Mouse (Mus musculus): Measurements from ENCODE around the gene Dnase1l2.
A peak's percentile ranks its signal among the peaks of the same experiment; 100 is the strongest.
"Not testable (repeated sequence)": the region's sequence is repeated elsewhere in the genome, so short reads cannot be mapped to it uniquely, and the experiment has no call there.

The Dnase1l2 gene

GRCm38 (mm10) chr17:24427170-24427557 is 15.7 kb downstream of the Dnase1l2 start:
- peak; percentile 41 for DNase-seq

GRCm38 (mm10) chr17:24426471-24427169 is 16.3 kb downstream of the Dnase1l2 start, which contains the start of gene Eci1:
Gene Eci1, plus strand, starts transcription at chr17:24426641.
- peak; percentile 96 for DNase-seq

- DNase-seq, result no peak
Observed at GRCm38 (mm10) chr17:24425905-24426304, 17.0 kb downstream of the Dnase1l2 start.

GRCm38 (mm10) chr17:24425326-24425725 is 17.6 kb downstream of the Dnase1l2 start:
- DNase-seq, result not testable (repeated sequence)

GRCm38 (mm10) chr17:24424489-24424888 is 18.4 kb downstream of the Dnase1l2 start:
- no peak for DNase-seq

GRCm38 (mm10) chr17:24423114-24423513 is 19.8 kb downstream of the Dnase1l2 start:
- DNase-seq, result no peak

- DNase-seq, result no peak
Observed at GRCm38 (mm10) chr17:24416051-24416652, 26.8 kb downstream of the Dnase1l2 start.

GRCm38 (mm10) chr17:24415011-24415410 is 27.9 kb downstream of the Dnase1l2 start:
- DNase-seq, result no peak

GRCm38 (mm10) chr17:24414230-24414976 is 28.5 kb downstream of the Dnase1l2 start, which contains the start of gene Rnps1:
Gene Rnps1, plus strand, starts transcription at chr17:24414565.
- peak; percentile 100 for DNase-seq

- no peak for DNase-seq
Observed at GRCm38 (mm10) chr17:24413557-24414211, 29.2 kb downstream of the Dnase1l2 start.

- DNase-seq, result no peak
Observed at GRCm38 (mm10) chr17:24407116-24407803, 35.6 kb downstream of the Dnase1l2 start.

- DNase-seq, result no peak
Observed at GRCm38 (mm10) chr17:24402371-24402770, 40.5 kb downstream of the Dnase1l2 start.

- no peak for DNase-seq
Observed at GRCm38 (mm10) chr17:24394456-24394855, 48.4 kb downstream of the Dnase1l2 start.

GRCm38 (mm10) chr17:24393527-24393926 is 49.4 kb downstream of the Dnase1l2 start:
- DNase-seq, result no peak

- peak; percentile 17 for DNase-seq
Observed at GRCm38 (mm10) chr17:24391149-24391548, 51.8 kb downstream of the Dnase1l2 start.

Measured in embryo, embryonic 11 days (tissue).